Mouse (Mus musculus): ENCODE data around the gene Ap1s1.

Gene Ap1s1

DNA sequence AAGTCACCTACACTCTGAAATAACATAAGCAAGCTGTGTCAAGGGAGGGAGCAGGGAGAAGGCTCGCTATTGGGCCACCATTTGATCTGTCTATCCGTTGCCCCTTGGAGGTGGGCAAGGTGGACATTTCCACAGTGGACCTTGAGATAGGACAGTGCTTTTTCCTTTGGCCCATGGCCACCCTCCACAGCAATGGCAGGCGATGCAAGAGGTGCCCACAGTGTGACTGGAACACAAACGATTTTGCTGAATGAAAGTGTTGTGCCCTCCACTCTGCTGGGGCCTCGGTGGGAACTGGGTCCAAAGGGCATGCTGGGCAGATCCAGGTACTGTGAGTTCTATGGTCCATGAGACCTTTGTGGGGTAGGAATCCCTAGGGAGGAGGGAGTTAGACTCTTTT lies 16.7 kb upstream of the Ap1s1 start:
- DNase-seq = no peak

GRCm38 (mm10) chr5:137061809-137062481 lies 16.0 kb upstream of the Ap1s1 start:
- DNase-seq = peak; percentile 79

GRCm38 (mm10) chr5:137054873-137055272 lies 8.9 kb upstream of the Ap1s1 start:
- no peak for DNase-seq

GRCm38 (mm10) chr5:137054299-137054698 lies 8.4 kb upstream of the Ap1s1 start:
- no peak for DNase-seq

DNA sequence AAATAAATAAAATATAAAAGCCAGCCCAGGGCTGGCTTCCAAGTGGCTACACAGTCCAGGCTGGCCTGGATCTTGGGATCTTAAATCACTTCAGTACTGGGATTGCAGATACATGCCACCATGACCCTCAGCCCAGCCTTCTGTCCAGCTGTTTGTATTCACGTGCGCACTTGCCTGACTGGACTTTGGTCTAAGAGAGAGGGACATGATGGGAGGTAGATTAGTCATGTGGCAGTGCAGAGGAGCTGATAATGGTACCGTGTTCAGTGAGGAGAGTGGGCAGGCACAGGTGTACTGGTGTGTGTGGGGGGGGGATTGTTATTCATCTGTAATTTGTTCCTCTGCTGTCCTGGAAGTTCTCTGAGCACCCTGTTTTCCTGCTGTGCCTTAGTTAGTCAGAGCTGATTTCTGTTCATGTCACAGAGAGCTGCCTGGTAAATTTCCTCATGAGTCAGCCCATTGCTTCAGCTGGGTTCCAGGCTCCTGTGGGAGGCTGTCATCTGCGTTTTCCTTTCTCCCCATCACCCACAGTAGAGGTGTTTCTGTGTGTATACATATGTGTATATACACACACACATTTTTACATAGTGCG lies 6.1 kb upstream of the Ap1s1 start:
- no peak for DNase-seq

GRCm38 (mm10) chr5:137051125-137051524 lies 5.2 kb upstream of the Ap1s1 start:
- no peak for DNase-seq

GRCm38 (mm10) chr5:137046991-137047390 lies 1.1 kb upstream of the Ap1s1 start:
- DNase-seq = no peak

- DNase-seq = no peak
Observed at GRCm38 (mm10) chr5:137046324-137046718, 386 bp upstream of the Ap1s1 start.

GRCm38 (mm10) chr5:137043997-137044396 lies 1.9 kb downstream of the Ap1s1 start:
- no peak for DNase-seq

DNA sequence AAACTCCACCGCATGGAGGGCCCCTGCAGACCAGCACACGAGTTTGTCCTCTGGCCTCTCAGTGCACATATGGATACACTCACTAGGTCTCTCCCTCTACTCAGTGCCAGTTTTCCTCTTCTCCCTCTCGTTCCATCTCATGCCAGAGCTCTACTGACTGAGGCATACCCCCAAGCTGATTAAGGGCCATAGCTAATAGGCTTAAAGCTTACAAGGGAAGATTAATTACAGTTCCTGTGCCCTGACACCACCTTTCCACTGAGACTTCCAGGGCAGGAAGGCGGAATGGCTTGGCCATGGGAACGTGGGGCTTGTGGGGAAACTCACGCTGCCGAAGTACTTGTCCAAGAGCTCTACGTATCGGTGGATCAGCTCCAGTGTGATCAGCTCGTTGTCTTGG lies 4.5 kb downstream of the Ap1s1 start:
- no peak for DNase-seq

- DNase-seq = no peak
Observed at GRCm38 (mm10) chr5:137039453-137039852, 6.5 kb downstream of the Ap1s1 start.

DNA sequence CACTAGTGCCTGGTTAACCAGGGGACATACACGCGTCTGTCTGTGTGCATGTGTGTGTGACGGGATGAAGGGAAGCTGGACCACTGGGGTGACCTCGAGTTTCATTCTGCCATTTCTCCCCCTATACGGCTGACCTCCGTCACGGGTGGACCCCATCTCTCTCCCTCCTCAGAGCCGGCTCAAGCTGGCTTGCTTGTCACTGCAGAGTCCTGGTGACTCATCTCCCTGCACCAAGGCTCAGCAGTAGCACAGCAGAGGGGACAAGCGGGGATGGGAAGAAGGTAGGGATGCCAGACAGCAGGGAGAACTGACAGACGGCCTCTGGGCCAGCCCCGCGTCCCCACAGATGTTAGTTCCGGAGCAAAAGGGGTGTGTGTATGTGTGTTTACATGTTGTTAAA lies 9.7 kb downstream of the Ap1s1 start:
- no peak for DNase-seq

GRCm38 (mm10) chr5:137032641-137033074 lies 13.3 kb downstream of the Ap1s1 start:
- peak; percentile 95 for DNase-seq

GRCm38 (mm10) chr5:137032033-137032421 lies 13.9 kb downstream of the Ap1s1 start:
- no peak for DNase-seq

DNA sequence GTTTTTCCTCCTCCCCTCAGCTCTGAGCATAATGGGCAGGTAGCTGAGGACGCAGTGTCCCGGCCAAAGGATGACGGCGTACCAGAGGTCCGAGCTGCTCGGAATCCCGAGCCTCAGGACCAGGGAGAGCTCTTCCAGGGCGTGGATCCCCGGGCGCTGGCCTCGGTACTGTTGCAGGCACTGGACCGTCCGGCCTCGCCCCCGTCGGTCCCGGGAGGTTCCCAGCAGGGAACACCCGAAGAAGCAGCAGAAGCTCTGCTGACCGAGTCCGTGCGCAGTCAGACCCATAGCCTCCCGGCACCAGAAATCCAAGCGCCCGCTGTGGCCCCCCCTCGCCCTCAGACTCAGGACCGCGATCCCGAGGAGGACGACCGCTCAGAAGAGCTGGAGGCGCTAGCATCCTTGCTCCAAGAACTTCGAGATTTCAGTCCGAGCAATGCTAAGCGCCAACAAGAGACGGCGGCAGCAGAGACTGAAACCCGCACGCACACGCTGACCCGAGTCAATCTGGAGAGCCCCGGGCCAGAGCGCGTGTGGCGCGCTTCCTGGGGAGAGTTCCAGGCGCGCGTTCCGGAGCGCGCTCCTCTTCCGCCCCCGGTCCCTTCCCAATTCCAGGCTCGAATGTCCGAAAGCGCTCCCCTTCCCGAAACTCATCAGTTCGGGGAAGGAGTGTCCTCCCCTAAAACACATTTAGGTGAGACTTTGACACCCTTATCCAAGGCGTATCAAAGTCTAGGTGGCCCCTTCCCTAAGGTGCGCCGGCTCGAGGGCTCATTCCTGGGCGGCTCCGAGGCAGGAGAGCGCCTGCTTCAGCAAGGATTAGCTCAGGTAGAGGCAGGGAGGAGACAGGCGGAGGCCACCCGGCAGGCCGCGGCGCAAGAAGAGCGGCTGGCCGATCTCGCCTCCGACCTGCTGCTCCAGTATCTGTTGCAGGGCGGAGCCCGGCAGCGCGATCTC lies 14.6 kb downstream of the Ap1s1 start:
- peak; percentile 13 for DNase-seq

DNA sequence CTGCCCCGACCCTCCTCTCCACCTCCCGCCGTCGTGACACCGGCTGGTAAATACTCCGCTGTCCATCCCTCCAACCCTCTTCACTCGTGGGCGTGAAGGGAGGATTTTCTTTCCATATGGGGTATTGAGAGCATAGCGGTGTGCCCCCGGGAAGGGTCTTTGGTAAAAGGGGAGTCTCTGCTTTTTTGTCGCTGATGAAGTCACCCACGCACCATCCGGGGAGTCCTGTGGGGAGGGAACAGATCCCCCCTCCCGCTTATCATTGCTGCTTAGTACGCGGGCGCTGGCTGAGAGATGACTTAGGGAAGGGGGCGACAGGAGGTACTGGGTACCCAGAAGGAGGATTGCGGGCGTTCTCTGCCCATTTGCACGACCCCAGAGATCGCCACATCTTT lies 15.5 kb downstream of the Ap1s1 start:
- no peak for DNase-seq

DNA sequence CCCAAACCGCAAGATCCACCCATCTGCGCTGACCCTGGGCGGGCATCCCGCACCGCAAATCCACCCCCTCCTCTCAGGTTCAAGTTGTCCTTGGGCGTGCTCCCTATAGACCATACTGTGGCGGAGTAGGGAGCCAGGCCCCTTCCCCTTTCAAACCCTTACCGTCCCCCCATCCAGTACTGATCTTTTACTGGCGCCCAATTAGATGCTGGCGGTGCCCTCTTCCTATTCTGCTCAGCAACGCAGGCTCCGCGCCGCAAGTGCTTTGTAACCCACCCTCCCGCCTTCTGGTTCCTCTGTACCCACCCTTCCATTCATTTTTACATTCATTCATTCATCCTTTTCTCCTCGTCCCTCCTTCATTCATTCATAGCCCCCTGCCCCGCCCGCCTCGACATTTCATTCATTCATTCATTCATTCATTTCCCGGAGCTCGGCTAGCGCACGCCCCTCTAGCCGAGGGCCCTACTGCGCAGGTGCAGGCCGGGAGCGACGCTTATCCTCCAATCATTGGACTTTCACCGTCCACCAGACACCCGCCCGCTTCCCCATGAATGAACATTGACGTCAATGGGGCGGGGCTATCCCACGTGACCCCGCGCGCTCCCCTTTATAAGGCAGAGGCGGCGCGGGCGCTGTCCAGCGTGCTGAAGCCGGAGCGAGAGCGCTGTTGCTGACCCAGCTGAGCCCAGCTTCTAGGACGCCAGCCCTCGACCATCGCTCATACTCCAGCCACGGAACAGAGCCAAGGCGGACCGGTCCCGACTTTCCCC lies 16.1 kb downstream of the Ap1s1 start:
- peak; percentile 97 for DNase-seq

- no peak for DNase-seq
Observed at GRCm38 (mm10) chr5:137029273-137029585, 16.7 kb downstream of the Ap1s1 start.

GRCm38 (mm10) chr5:137028561-137029272 lies 17.2 kb downstream of the Ap1s1 start:
- no peak for DNase-seq

- no peak for DNase-seq
Observed at GRCm38 (mm10) chr5:137026092-137026491, 19.8 kb downstream of the Ap1s1 start, which contains the start of gene Vgf. Gene Vgf, plus strand, starts transcription at chr5:137026392.

- peak; percentile 80 for DNase-seq
Observed at GRCm38 (mm10) chr5:137025132-137025531, 20.8 kb downstream of the Ap1s1 start.

- no peak for DNase-seq
Observed at GRCm38 (mm10) chr5:137024318-137024717, 21.6 kb downstream of the Ap1s1 start.

All from lung, postnatal 36 days (tissue).